Mouse (Mus musculus) heart, adult 2 months (tissue): Measurements from ENCODE around the gene Rps6kb1.

ENCODE experiments used
- CTCF ChIP-seq: fragments of 200-600 bp; IDR thresholded peaks from 2 replicates; pipeline ENCODE4 v1.8.1; 2022; ENCODE audit warnings: antibody characterized with exemption, mild to moderate bottlenecking, moderate library complexity
- EP300 ChIP-seq: fragments of 200-500 bp; IDR thresholded peaks from 2 replicates; pipeline ENCODE4 v1.6.1; 2011; ENCODE audit warnings: low read depth, low read length, control low read depth; ENCODE audit not compliant: insufficient read depth
- POLR2A ChIP-seq: fragments of 200-500 bp; IDR thresholded peaks from 2 replicates; pipeline ENCODE4 v1.6.1; 2011; ENCODE audit warnings: mild to moderate bottlenecking, low read depth, low read length, control low read depth; ENCODE audit not compliant: insufficient read depth

GRCm38 (mm10) chr11:86539716-86540475, 4.7 kb downstream of the Rps6kb1 start:
- TF ChIP-seq CTCF (no peak), POLR2A (no peak), EP300 (no peak)
